Mouse (Mus musculus): ENCODE measurements around the gene Gba. TPM values are rescaled to one million over a fixed set of nuclear protein-coding genes. Genes with fewer than 3 reads are reported as not detected.
"Not testable (repeated sequence)": the region's sequence is repeated elsewhere in the genome, so short reads cannot be mapped to it uniquely, and the experiment has no call there.

Gene Gba
- total RNA-seq (2017), result 33.2 and 43.8 TPM in 2 replicates

DNA sequence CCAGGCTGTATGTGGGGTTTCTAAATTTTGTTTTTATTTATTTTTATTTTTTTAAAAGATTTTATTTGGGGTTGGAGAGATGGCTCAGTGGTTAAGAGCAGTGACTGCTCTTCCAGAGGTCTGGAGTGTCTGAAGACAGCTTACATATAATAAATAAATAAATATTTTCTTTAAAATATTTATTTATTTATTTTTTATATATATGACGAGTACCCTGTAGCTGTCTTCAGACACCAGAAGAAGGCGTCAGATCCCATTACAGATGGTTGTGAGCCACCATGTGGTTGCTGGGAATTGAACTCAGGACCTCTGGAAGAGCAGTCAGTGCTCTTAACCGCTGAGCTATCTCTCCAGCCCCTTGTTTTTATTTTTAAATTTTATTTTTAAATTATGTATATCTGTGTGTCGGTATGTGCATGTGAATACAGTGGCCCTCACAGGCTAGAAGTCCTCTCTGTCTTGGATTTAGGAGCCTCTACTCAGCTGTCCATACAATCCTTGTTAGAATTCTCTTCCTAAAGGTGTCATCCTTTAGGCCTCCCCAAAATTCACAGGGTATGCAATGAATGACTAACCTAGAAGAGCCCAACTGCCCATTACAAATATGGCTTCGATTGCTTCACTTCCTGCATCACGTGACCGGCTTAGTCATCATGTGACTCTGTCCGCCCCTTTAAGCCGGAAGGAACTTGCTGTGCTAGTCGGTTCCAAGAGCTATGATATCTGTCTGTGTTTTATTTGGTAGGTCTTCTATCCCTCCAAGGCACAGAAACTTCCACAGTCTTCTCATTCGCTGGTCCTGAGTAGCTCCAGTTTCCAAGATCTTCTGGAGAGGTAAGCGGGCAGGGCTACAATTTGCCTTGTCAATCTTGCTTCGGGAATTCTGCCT, at the start of gene Gba:
Gene Gba, plus strand, starts transcription at position 676 of the 889 bp plus-strand sequence.
- ATAC-seq (replicated peaks in 1 of 2; ENCODE audit: insufficient read depth in 1 of 2, low FRiP score in 2 of 2, low TSS enrichment in 1 of 2, low read depth in 1 of 2, poor library complexity in 2 of 2, severe bottlenecking in 2 of 2), result peak; percentile 88 to 89

DNA sequence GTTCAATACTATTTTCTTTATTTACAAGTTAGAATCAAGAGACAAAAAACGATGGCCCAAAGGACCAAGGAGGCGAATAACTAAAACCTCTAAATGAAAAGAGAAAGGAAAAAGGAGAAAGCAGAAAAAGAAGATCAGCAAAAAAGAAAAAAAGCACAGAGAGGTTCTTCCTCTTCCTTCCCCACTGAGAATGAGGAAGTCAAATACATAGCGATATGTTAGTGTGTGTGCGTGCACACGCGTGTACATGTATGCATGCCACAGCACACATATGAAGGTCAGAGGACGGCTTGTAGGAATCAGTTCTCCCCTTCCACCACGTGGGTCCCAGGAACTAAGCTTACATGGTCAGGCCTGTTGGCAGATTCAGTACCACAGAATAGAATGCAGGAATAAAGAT, 45.8 kb upstream of the Gba start:
- no peak for ATAC-seq (replicated peaks in 1 of 2; ENCODE audit: insufficient read depth in 1 of 2, low FRiP score in 2 of 2, low TSS enrichment in 1 of 2, low read depth in 1 of 2, poor library complexity in 2 of 2, severe bottlenecking in 2 of 2)

- no peak for ATAC-seq (replicated peaks in 1 of 2; ENCODE audit: insufficient read depth in 1 of 2, low FRiP score in 2 of 2, low TSS enrichment in 1 of 2, low read depth in 1 of 2, poor library complexity in 2 of 2, severe bottlenecking in 2 of 2)
Measured at GRCm38 (mm10) chr3:89158651-89159050, 44.1 kb upstream of the Gba start.

- ATAC-seq (replicated peaks in 1 of 2; ENCODE audit: insufficient read depth in 1 of 2, low FRiP score in 2 of 2, low TSS enrichment in 1 of 2, low read depth in 1 of 2, poor library complexity in 2 of 2, severe bottlenecking in 2 of 2), result peak; percentile 39 to 57; a peak in 3 of 4 replicates
Measured at GRCm38 (mm10) chr3:89159211-89159610, 43.5 kb upstream of the Gba start.

GRCm38 (mm10) chr3:89159616-89160344, 42.9 kb upstream of the Gba start, which contains the start of gene Hcn3:
Gene Hcn3, minus strand, starts transcription at chr3:89160196.
- peak; percentile 42 to 60 for ATAC-seq (replicated peaks in 1 of 2; ENCODE audit: insufficient read depth in 1 of 2, low FRiP score in 2 of 2, low TSS enrichment in 1 of 2, low read depth in 1 of 2, poor library complexity in 2 of 2, severe bottlenecking in 2 of 2)

DNA sequence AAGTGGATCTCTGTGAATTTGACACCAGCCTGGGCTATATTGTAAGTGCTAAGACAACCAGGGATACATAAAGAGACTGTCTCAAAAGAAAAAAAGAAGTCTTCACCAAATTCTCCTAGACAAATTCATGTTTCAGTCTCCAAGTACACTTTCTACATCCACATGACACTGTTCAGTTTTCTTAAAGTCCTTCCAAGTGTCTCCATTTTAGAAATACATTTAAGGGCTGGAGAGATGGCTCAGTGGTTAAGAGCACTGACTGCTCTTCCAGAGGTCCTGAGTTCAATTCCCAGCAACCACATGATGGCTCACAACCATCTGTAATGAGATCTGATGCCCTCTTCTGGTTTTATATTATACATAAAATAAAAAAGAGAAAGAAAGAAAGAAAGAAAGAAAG, 41.5 kb upstream of the Gba start:
- ATAC-seq (replicated peaks in 1 of 2; ENCODE audit: insufficient read depth in 1 of 2, low FRiP score in 2 of 2, low TSS enrichment in 1 of 2, low read depth in 1 of 2, poor library complexity in 2 of 2, severe bottlenecking in 2 of 2), result not testable (repeated sequence)

DNA sequence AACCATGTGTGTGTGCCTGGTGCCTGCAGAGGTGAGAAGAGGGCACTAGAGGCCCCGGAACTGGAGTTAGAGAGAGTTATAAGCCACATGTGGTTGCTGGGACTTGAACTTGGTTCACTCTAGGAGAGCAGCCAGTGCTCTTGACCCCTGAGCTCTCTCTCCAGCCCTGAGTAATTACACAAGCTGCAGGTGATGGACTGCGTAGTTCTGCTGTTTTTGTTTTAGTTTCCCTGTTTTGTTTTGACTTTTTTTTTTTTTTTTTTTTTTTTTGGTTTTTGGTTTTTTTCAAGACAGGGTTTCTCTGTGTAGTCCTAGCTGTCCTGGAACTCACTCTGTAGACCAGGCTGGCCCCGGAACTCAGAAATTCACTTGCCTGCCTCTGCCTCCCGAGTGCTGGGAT, 40.9 kb upstream of the Gba start:
- no peak for ATAC-seq (replicated peaks in 1 of 2; ENCODE audit: insufficient read depth in 1 of 2, low FRiP score in 2 of 2, low TSS enrichment in 1 of 2, low read depth in 1 of 2, poor library complexity in 2 of 2, severe bottlenecking in 2 of 2)

DNA sequence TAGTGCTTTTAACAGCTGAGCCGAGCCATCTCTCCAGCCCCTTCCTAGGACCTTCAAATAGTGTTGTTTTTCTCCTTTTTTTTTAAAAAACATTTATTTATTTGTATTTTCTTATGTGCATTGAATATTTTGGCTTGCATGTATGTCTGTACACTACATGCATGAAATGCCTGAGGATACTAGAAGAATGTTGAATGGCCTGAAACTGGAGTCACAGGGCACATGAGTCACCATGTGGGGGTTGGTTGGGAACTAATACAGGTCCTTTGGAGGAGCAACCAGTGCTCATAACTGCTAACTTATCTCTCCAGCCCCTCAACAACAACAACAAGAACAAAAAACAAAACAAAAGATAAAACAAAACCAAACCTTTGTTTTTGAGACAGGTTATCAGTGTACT, 39.6 kb upstream of the Gba start:
- no peak for ATAC-seq (replicated peaks in 1 of 2; ENCODE audit: insufficient read depth in 1 of 2, low FRiP score in 2 of 2, low TSS enrichment in 1 of 2, low read depth in 1 of 2, poor library complexity in 2 of 2, severe bottlenecking in 2 of 2)

DNA sequence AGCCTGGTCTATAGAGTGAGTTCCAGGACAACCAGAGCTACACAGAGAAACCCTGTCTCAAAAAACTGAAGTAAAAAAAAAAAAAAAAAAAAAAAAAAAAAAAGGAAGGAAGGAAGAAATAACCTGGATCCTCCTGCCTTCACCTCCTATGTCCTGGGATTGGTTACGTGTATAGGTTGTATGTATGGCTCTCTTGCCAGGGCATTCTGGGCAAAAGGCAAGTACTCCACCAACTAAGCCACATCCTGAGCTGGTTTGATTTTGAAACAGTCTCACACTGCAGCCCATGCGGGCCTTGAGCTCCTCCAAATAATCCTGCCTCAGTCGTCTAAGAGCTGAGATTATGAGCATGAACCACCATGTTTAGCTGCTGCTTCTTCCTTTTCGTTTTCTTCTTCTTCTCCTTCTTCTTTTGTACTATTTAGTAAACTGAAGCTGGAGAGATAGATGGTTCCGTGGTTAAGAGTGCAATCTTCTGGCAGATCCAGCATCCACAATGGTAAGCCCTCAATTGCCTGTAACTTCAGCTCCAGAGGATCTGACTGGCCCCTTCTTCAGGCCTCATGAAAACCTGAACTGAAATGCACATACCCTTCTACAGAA, 39.0 kb upstream of the Gba start:
- no peak for ATAC-seq (replicated peaks in 1 of 2; ENCODE audit: insufficient read depth in 1 of 2, low FRiP score in 2 of 2, low TSS enrichment in 1 of 2, low read depth in 1 of 2, poor library complexity in 2 of 2, severe bottlenecking in 2 of 2)

- ATAC-seq (replicated peaks in 1 of 2; ENCODE audit: insufficient read depth in 1 of 2, low FRiP score in 2 of 2, low TSS enrichment in 1 of 2, low read depth in 1 of 2, poor library complexity in 2 of 2, severe bottlenecking in 2 of 2), result peak; percentile 94 to 97
Measured at GRCm38 (mm10) chr3:89164506-89165267, 38.0 kb upstream of the Gba start, which contains the start of gene Clk2. Gene Clk2, plus strand, starts transcription at chr3:89164795.

DNA sequence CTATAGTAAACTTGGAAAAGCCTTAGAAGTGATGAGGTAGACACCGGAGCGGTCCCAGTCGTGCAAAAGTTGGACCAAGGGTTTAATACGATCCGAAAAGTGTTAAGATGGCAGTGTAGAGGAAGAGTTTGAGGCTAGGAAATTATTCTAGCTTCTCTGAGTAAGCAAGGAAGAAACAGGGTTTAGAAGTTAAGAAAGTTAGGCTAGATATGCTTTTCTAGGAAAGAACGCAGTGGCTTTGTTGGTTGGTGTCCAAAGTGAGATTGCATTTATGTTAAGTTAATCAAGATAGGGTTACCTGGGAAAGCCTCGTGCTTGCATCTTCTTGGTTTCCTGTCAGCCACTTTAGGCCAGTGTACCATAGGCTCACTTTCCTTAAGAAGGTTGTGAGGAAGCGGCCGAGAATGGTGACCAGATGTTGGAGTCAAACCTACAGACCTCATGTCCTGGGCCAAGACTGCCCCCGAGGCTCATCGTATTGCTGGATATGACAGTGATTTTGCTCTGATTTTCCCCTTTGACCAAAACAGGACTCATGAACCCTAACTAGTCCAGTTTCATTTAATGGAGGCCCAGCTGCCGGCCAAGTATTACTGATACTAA, 37.4 kb upstream of the Gba start:
- no peak for ATAC-seq (replicated peaks in 1 of 2; ENCODE audit: insufficient read depth in 1 of 2, low FRiP score in 2 of 2, low TSS enrichment in 1 of 2, low read depth in 1 of 2, poor library complexity in 2 of 2, severe bottlenecking in 2 of 2)

DNA sequence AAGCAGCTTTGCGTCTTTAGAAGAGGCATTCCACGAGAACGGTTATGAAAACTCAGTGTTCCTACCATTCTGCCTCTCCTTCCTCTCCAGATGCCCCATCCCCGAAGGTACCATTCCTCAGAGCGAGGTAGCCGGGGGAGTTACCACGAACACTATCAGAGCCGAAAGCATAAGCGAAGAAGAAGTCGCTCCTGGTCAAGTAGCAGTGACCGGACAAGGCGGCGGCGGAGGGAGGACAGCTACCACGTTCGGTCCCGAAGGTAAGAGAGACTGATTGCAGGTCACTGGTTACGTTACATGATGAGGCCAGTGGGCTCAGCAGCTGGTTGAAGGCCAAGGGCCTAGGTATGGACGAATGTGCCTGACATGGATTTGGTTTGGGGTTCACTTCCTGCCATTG, 35.8 kb upstream of the Gba start:
- ATAC-seq (replicated peaks in 1 of 2; ENCODE audit: insufficient read depth in 1 of 2, low FRiP score in 2 of 2, low TSS enrichment in 1 of 2, low read depth in 1 of 2, poor library complexity in 2 of 2, severe bottlenecking in 2 of 2), result no peak

DNA sequence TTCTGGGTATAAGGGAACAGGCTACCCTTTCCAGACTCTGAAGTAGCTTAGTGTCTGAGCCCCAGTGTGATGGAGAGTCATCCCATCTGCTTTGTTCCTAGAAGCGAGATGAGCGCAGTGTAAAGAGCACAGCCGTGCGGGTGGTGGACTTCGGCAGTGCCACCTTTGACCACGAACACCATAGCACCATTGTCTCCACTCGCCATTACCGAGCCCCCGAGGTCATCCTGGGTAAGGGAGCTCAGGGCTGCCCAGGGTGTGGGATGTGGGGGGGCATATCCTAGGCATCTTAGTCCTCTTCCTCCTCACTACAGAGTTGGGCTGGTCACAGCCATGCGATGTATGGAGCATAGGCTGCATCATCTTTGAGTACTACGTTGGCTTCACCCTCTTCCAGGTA, 27.9 kb upstream of the Gba start:
- no peak for ATAC-seq (replicated peaks in 1 of 2; ENCODE audit: insufficient read depth in 1 of 2, low FRiP score in 2 of 2, low TSS enrichment in 1 of 2, low read depth in 1 of 2, poor library complexity in 2 of 2, severe bottlenecking in 2 of 2)

DNA sequence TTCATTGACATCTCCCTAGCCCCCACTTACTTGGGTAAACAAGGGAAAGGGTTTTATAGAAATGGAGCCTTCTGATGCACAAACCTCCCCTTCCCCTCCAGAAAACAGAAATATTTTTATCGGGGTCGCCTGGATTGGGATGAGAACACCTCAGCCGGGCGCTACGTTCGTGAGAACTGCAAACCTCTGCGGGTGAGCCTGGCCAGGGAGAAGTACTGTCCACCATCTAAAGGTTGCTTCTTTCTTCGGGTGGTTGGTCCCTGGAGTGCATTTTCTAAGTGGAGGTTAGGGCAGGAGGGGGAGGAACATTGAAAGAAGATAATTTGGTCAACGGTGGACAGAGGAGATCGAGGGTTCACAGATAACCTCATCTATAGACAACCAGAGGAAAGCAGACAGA, 27.2 kb upstream of the Gba start:
- no peak for ATAC-seq (replicated peaks in 1 of 2; ENCODE audit: insufficient read depth in 1 of 2, low FRiP score in 2 of 2, low TSS enrichment in 1 of 2, low read depth in 1 of 2, poor library complexity in 2 of 2, severe bottlenecking in 2 of 2)

- no peak for ATAC-seq (replicated peaks in 1 of 2; ENCODE audit: insufficient read depth in 1 of 2, low FRiP score in 2 of 2, low TSS enrichment in 1 of 2, low read depth in 1 of 2, poor library complexity in 2 of 2, severe bottlenecking in 2 of 2)
Measured at GRCm38 (mm10) chr3:89176421-89176820, 26.3 kb upstream of the Gba start.

DNA sequence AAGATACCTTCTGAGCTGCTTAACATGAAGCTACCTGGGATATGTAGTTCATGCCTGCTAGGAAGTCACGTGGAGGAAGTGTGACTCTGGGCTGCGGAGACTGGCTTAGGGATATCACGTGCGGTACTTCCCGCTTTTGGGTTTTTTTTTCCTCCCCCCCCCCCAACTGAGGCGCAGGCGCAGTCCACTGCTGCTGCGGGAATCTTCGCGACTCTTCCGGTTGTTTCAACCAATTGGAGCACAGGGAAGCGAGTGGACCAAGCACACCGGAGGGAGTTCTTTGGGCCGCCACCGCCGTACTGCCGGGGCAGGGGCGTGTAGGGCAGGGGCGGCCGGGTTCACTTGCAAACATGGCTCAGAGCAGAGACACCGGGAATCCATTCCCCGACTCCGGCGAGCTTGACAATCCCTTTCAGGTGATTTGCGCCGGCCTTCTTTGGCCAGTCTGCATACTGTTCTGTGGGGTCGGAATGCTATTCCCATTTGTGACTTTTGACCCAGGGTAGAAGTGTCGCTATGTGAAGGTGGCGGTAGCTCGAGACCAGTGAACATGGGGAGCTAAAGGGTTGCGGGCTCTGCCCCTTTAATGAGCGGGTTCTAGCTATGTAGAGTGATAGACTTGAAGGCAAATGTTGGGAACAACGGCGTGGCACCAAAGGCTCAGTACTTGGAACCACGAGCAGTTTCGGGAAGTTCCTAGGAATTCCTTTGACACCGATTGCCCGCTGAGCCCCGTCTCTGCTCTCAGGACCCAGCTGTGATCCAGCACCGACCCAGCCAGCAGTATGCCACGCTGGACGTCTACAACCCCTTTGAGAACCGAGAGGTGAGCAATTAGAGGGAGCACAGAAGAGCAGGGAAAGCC, 25.3 kb upstream of the Gba start, which contains the start of gene Scamp3:
Gene Scamp3, plus strand, starts transcription at position 232 of the 865 bp plus-strand sequence.
- ATAC-seq (replicated peaks in 1 of 2; ENCODE audit: insufficient read depth in 1 of 2, low FRiP score in 2 of 2, low TSS enrichment in 1 of 2, low read depth in 1 of 2, poor library complexity in 2 of 2, severe bottlenecking in 2 of 2), result peak; percentile 91 to 92

Measured in hematopoietic stem cell, adult 5-6 weeks (primary cell).